Mouse (Mus musculus) kidney, postnatal 25 days (tissue): ENCODE data around the gene Mybl2.
"Not testable (repeated sequence)": the region's sequence is repeated elsewhere in the genome, so short reads cannot be mapped to it uniquely, and the experiment has no call there.

Source experiments
- DNase-seq, 2 experiments: peaks; one replicate each; pipeline ENCODE4 v3.0.0; 2021; ENCODE audit warnings: mixed read lengths in 2 of 2

Mybl2 gene

GRCm38 (mm10) chr2:163054335-163054840 lies at the start of gene Mybl2:
TSS of gene Mybl2 (plus strand) at chr2:163054687.
- DNase-seq: peak; percentile 93 to 96

GRCm38 (mm10) chr2:163007299-163007698 lies 47.2 kb upstream of the Mybl2 start:
- no peak for DNase-seq

GRCm38 (mm10) chr2:163016916-163017743 lies 37.4 kb upstream of the Mybl2 start, which contains the start of gene Ift52:
TSS of gene Ift52 (plus strand) at chr2:163017354.
- DNase-seq: peak; percentile 96

GRCm38 (mm10) chr2:163031289-163031688 lies 23.2 kb upstream of the Mybl2 start:
- DNase-seq: no peak

GRCm38 (mm10) chr2:163031757-163032156 lies 22.7 kb upstream of the Mybl2 start:
- DNase-seq: no peak

- DNase-seq: no peak
These were observed 21.9 kb upstream of the Mybl2 start for GRCm38 (mm10) chr2:163032622-163033021.

GRCm38 (mm10) chr2:163039940-163040339 lies 14.5 kb upstream of the Mybl2 start:
- no peak for DNase-seq

- DNase-seq: peak; percentile 81 to 85
These were observed 6.4 kb upstream of the Mybl2 start for GRCm38 (mm10) chr2:163048125-163048524.

GRCm38 (mm10) chr2:163049116-163049515 lies 5.4 kb upstream of the Mybl2 start:
- DNase-seq: no peak

- DNase-seq: no peak
These were observed 2.8 kb upstream of the Mybl2 start for GRCm38 (mm10) chr2:163051691-163052090.

- no peak for DNase-seq
These were observed 2.4 kb upstream of the Mybl2 start for GRCm38 (mm10) chr2:163052101-163052500.

- DNase-seq: no peak
These were observed 1.7 kb upstream of the Mybl2 start for GRCm38 (mm10) chr2:163052826-163053225.

- DNase-seq: no peak
These were observed 506 bp downstream of the Mybl2 start for GRCm38 (mm10) chr2:163054891-163055494.

GRCm38 (mm10) chr2:163055715-163056114 lies 1.2 kb downstream of the Mybl2 start:
- no peak for DNase-seq

- DNase-seq: no peak
These were observed 2.1 kb downstream of the Mybl2 start for GRCm38 (mm10) chr2:163056584-163056983.

- DNase-seq: not testable (repeated sequence)
These were observed 4.5 kb downstream of the Mybl2 start for GRCm38 (mm10) chr2:163058981-163059380.

- DNase-seq: no peak
These were observed 6.1 kb downstream of the Mybl2 start for GRCm38 (mm10) chr2:163060630-163061029.

- DNase-seq: no peak
These were observed 7.0 kb downstream of the Mybl2 start for GRCm38 (mm10) chr2:163061203-163062118.

- DNase-seq: no peak
These were observed 7.6 kb downstream of the Mybl2 start for GRCm38 (mm10) chr2:163062119-163062508.

GRCm38 (mm10) chr2:163066326-163066725 lies 11.8 kb downstream of the Mybl2 start:
- no peak for DNase-seq

GRCm38 (mm10) chr2:163067233-163067632 lies 12.7 kb downstream of the Mybl2 start:
- DNase-seq: no peak

GRCm38 (mm10) chr2:163070213-163070612 lies 15.7 kb downstream of the Mybl2 start:
- no peak for DNase-seq

GRCm38 (mm10) chr2:163071590-163071989 lies 17.1 kb downstream of the Mybl2 start:
- DNase-seq: no peak
